Mouse (Mus musculus) midbrain, embryonic 11.5 days (tissue): ENCODE results near the gene Zfpl1. TPM values are rescaled to one million over a fixed set of nuclear protein-coding genes. Genes with fewer than 3 reads are reported as not detected.
"Not testable (repeated sequence)": the region's sequence is repeated elsewhere in the genome, so short reads cannot be mapped to it uniquely, and the experiment has no call there.

ENCODE experiments used
- ATAC-seq: fragments of 200-750 bp; cut with Nextera tagmentation; 2 replicates; pipeline ENCODE4 v1.8.0; 2017; ENCODE audit warnings: moderate TSS enrichment, moderate library complexity; ENCODE audit not compliant: low FRiP score
- DNase-seq: peaks from one replicate; pipeline ENCODE4 v3.0.0; 2015; ENCODE audit warnings: low spot score; ENCODE audit errors: missing footprints
- H3K27ac ChIP-seq: fragments of 300-500 bp; sonication (generic); 2 replicates; pipeline ENCODE4 v1.5.1; 2014; ENCODE audit warnings: low read depth, low read length
- H3K27me3 ChIP-seq: fragments of 300-500 bp; sonication (generic); 2 replicates; pipeline ENCODE4 v1.6.1; 2014; ENCODE audit warnings: mild to moderate bottlenecking, low read length, moderate library complexity, mixed read lengths; ENCODE audit not compliant: control insufficient read depth, insufficient read depth
- H3K36me3 ChIP-seq: fragments of 300-500 bp; sonication (generic); 2 replicates; pipeline ENCODE4 v1.6.1; 2014; ENCODE audit warnings: mild to moderate bottlenecking, low read length, moderate library complexity, mixed read lengths; ENCODE audit not compliant: control insufficient read depth, insufficient read depth
- H3K4me1 ChIP-seq: fragments of 300-500 bp; sonication (generic); 2 replicates; pipeline ENCODE4 v1.6.1; 2014; ENCODE audit warnings: low read length; ENCODE audit not compliant: control insufficient read depth, insufficient read depth
- H3K4me2 ChIP-seq: fragments of 300-500 bp; sonication (generic); 2 replicates; pipeline ENCODE4 v1.6.1; 2014; ENCODE audit warnings: mild to moderate bottlenecking, moderate library complexity
- H3K4me3 ChIP-seq: fragments of 300-500 bp; sonication (generic); 2 replicates; pipeline ENCODE4 v1.5.1; 2014; ENCODE audit warnings: low read depth, low read length
- H3K9ac ChIP-seq: fragments of 300-500 bp; sonication (generic); 2 replicates; pipeline ENCODE4 v1.6.1; 2014; ENCODE audit warnings: low read length
- H3K9me3 ChIP-seq: fragments of 300-500 bp; sonication (generic); 2 replicates; pipeline ENCODE4 v1.6.1; 2016; ENCODE audit warnings: low read length; ENCODE audit not compliant: control insufficient read depth
- WGBS: fragments of 180-500 bp; shearing (Covaris S2); extraction: QIAGEN DNeasy Blood & Tissue Kit; methylation state at CpG from one replicate; pipeline ENCODE4 v1.1.7; 2014; 5-methylcytosine and 5-hydroxymethylcytosine counted together
- microRNA-seq: library from miRNA; unstranded; fragments of <30 nt; microRNA quantifications from one replicate; pipeline ENCODE4, GENCODE M21; 2017
- polyA plus RNA-seq: library from polyadenylated mRNA; unstranded; fragments of >200 nt; fragmentation: Nextera tagmentation; extraction: Ambion mirVana; gene quantifications from 2 replicates; pipeline ENCODE4 v1.2.1, GENCODE M21; 2014

Zfpl1 gene
- polyA plus RNA-seq, 1 experiment from 2014 or later = 63.4 TPM

DNA sequence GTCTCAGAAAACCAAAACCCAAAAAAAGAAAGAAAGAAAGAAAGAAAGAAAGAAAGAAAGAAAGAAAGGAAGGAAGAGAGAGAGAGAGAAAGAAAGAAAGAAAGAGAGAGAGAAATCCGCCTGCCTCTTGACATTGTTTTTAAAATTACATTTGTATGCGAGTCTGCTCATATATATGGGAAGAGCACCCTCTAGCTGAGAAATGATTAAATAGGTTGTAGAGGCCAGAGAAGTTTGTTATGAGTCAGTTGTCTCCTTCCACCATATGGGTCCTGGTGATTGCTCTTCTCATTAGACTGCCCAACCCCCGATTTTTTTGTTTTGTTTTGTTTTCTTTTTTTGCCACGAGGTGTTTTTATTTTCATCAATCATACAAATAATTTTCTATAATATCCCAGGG, 40.7 kb downstream of the Zfpl1 start:
- not testable (repeated sequence) for H3K9ac ChIP-seq, H3K9me3 ChIP-seq, H3K27me3 ChIP-seq, H3K36me3 ChIP-seq, ATAC-seq, DNase-seq, H3K4me2 ChIP-seq, H3K27ac ChIP-seq, H3K4me3 ChIP-seq
- WGBS = 70% methylated on average over 4 of the region's 4 CpGs
- peaks cover 16% of the 10 kb centered on the region for H3K4me1 ChIP-seq

DNA sequence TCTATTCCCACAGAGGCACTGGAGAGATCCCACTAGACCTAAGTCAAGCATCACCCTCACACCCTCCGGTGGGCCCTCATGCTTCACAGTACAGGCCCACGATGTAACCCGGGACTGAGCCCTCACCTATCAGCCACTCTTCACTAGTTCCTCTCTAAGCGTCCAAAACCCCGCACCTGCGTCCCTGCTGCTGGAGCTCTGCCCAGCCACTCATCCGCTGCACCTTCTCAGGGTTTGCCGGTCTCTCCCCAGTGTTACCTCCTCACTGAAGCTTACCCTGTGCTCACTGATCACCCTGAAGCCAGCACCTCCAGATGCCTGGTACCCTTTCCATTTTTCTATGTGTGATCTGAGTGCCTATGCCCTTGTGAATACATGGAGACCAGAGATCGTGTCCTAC, 42.5 kb downstream of the Zfpl1 start:
- 84% methylated on average over 9 of the region's 9 CpGs for WGBS
- H3K27ac ChIP-seq = no peak overlapping the region
- DNase-seq = no peak

DNA sequence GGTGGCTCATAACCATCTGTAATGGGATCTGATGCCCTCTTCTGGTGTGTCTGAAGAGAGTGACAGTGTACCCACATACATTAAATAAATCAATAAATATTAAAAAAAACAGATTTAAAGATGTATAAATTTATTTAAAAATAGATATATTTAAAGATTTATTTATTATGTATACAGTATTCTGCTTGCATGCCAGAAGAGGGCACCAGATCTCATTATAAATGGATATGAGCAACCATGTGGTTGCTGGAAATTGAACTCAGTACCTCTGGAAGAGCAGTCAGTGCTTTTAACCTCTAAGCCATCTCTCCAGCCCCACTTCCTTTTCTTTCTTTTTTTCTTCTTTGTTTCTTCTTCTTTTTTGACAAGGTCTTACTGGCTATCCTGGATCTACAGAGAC, 44.8 kb downstream of the Zfpl1 start:
- Histone ChIP-seq H3K4me1 (no peaks in the 10 kb centered on the region; the same call in 1 of the 2 replicates), H3K27me3 (no peaks in the 10 kb centered on the region), H3K36me3 (no peaks in the 10 kb centered on the region), H3K9me3 (no peaks in the 10 kb centered on the region), H3K27ac (no peak overlapping the region), H3K9ac (no peak overlapping the region), H3K4me3 (no peak overlapping the region), H3K4me2 (no peak overlapping the region)
- no peak for ATAC-seq
- DNase-seq = no peak

More for the DNA sequence above, 42.5 kb downstream of the Zfpl1 start:
- H3K9ac ChIP-seq = no peak overlapping the region
- H3K4me3 ChIP-seq = no peak overlapping the region
- no peak overlapping the region for H3K4me2 ChIP-seq
- no peak for ATAC-seq
- H3K36me3 ChIP-seq = no peaks in the 10 kb centered on the region
- no peaks in the 10 kb centered on the region for H3K9me3 ChIP-seq
- H3K4me1 ChIP-seq = peaks cover 8% of the 10 kb centered on the region
- H3K27me3 ChIP-seq = no peaks in the 10 kb centered on the region

DNA sequence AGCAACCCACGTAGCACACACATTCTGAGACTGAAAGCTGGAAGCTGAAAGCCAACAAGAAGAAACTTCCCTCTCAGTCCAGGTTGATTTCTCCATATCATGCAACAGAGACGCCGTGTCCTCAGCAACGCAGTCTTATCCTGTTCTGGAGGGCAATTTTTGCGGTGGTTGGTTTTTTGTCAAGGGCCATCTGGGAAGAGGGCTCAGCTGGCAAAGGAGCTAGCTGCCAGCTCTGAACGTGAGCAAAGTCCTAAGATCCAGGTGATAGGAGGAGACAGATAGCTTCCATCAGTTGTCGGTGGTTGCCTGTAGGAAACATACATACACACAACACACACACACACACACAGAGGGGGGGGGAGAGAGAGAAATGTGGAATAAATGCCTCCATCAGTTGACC, 46.4 kb downstream of the Zfpl1 start:
- ATAC-seq (no peak), DNase-seq (no peak)
- Histone ChIP-seq H3K9ac (no peak overlapping the region), H3K36me3 (no peaks in the 10 kb centered on the region), H3K27me3 (no peaks in the 10 kb centered on the region), H3K9me3 (no peaks in the 10 kb centered on the region), H3K27ac (no peak overlapping the region), H3K4me1 (no peaks in the 10 kb centered on the region), H3K4me2 (no peak overlapping the region), H3K4me3 (no peak overlapping the region)
- 88% methylated on average over 7 of the region's 7 CpGs for WGBS

DNA sequence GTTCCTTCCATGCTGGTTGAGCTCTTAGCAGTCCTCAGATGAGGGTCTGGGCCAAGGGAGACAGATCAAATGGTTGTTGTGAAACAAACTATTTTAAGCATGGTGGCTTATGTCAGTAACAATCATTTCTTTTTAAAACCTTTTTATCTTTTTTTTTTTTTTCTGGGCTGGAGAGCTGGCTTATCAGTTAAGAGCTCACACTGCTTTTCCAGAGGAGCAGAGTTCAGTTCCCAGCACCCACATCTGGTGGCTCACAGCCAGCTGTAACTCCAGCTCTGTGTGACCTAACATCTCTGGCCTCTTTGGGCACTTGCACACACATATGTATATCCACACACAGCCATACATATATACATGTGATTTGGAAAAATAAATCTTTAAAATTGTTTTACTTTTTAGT, 47.1 kb downstream of the Zfpl1 start:
- DNase-seq (no peak), ATAC-seq (no peak)
- Histone ChIP-seq H3K4me3 (no peak overlapping the region), H3K4me2 (no peak overlapping the region), H3K9me3 (no peaks in the 10 kb centered on the region), H3K36me3 (no peaks in the 10 kb centered on the region), H3K27me3 (no peaks in the 10 kb centered on the region), H3K4me1 (no peaks in the 10 kb centered on the region), H3K27ac (no peak overlapping the region), H3K9ac (no peak overlapping the region)

DNA sequence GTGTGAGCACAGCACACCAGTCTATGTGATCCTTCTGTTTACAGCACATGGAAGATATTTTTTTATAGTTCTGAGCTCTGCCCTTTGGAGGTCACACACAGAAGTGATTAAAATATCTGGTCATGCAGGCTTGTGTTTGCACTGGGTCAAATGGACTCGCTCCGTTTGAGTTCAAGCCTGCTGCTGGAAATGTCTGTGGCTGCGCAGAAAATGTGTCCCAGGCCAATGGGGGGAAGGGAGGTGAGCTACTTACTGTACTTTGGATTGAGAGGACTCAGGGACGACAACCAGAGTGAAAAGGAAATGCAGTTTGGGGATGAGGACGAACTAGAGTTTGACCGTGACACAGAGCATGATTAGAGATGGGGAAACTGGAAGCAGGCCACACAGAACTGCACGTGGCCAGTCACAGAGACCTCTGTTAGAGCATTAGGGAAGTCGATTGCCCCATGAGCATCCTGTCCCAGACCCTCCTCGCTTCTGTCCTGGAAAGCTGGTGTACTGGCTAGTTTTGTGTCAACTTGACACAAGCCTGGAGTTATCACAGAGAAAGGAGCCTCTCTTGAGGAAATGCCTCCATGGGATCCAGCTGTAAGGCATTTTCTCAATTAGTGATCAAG, 48.7 kb downstream of the Zfpl1 start:
- Histone ChIP-seq H3K4me2 (no peak overlapping the region), H3K27me3 (no peaks in the 10 kb centered on the region), H3K9me3 (no peaks in the 10 kb centered on the region), H3K4me3 (no peak overlapping the region), H3K27ac (no peak overlapping the region), H3K9ac (no peak overlapping the region), H3K36me3 (no peaks in the 10 kb centered on the region), H3K4me1 (no peaks in the 10 kb centered on the region)
- ATAC-seq (no peak), DNase-seq (no peak)
- WGBS = 78% methylated on average over 9 of the region's 9 CpGs

Small RNA genes within 50 kb of the gene (microRNA-seq; reads per million reads assigned to microRNA genes)
- 1.9 reads per million, percentile 3 among the genes with 10 or more reads in this experiment for gene Mir6988

Other genes with a start within 250 kb of the Zfpl1 start
- gene Frmd8, start 209.7 kb downstream of the Zfpl1 start, polyA plus RNA-seq = 11.5 and 14.0 TPM in 2 replicates
- 1.1 and 1.8 TPM in 2 replicates for gene Slc25a45, start 207.1 kb downstream of the Zfpl1 start, polyA plus RNA-seq
- gene Tigd3, start 190.8 kb downstream of the Zfpl1 start, polyA plus RNA-seq = 7.3 and 8.3 TPM in 2 replicates
- 200 and 203 TPM in 2 replicates for gene Dpf2, start 171.9 kb downstream of the Zfpl1 start, polyA plus RNA-seq
- 2.2 and 2.5 TPM in 2 replicates for gene Cdc42ep2, start 160.1 kb downstream of the Zfpl1 start, polyA plus RNA-seq
- gene Pola2, start 120.8 kb downstream of the Zfpl1 start, polyA plus RNA-seq = 74.4 and 82.7 TPM in 2 replicates
- gene Slc22a20, start 98.8 kb downstream of the Zfpl1 start, polyA plus RNA-seq = not detected in 2 replicates
- gene Capn1, start 69.1 kb downstream of the Zfpl1 start, polyA plus RNA-seq = 3.9 and 4.0 TPM in 2 replicates
- 18.6 and 23.1 TPM in 2 replicates for gene Syvn1, start 38.4 kb downstream of the Zfpl1 start, polyA plus RNA-seq
- 88.0 and 92.5 TPM in 2 replicates for gene Mrpl49, start 27.2 kb downstream of the Zfpl1 start, polyA plus RNA-seq
- 717 and 781 TPM in 2 replicates for gene Fau, start 27.1 kb downstream of the Zfpl1 start, polyA plus RNA-seq
- 39.5 and 40.0 TPM in 2 replicates for gene Znhit2, start 23.8 kb downstream of the Zfpl1 start, polyA plus RNA-seq
- gene Tm7sf2, start 16.6 kb downstream of the Zfpl1 start, polyA plus RNA-seq = 35.7 and 39.6 TPM in 2 replicates
- gene Vps51, start 7.7 kb downstream of the Zfpl1 start, polyA plus RNA-seq = 37.4 and 48.3 TPM in 2 replicates
- not detected in 2 replicates for gene Tmem262, start 4.9 kb downstream of the Zfpl1 start, polyA plus RNA-seq
- gene Gm28374, start 2.7 kb downstream of the Zfpl1 start, polyA plus RNA-seq = 2.0 and 2.2 TPM in 2 replicates
- 61.2 and 66.3 TPM in 2 replicates for gene Cdca5, start within 50 bp of the Zfpl1 start, polyA plus RNA-seq
- 0.27 and 0.40 TPM in 2 replicates for gene AC131692.1, start 9.5 kb upstream of the Zfpl1 start, polyA plus RNA-seq
- gene Naaladl1, start 20.8 kb upstream of the Zfpl1 start, polyA plus RNA-seq = 0.37 and 0.46 TPM in 2 replicates
- gene Sac3d1, start 33.7 kb upstream of the Zfpl1 start, polyA plus RNA-seq = 55.3 and 60.0 TPM in 2 replicates
- gene Snx15, start 43.3 kb upstream of the Zfpl1 start, polyA plus RNA-seq = 23.8 and 26.1 TPM in 2 replicates
- not detected in 2 replicates for gene Batf2, start 56.0 kb upstream of the Zfpl1 start, polyA plus RNA-seq
- gene Arl2, start 56.6 kb upstream of the Zfpl1 start, polyA plus RNA-seq = 75.6 and 86.1 TPM in 2 replicates
- gene Majin, start 99.4 kb upstream of the Zfpl1 start, polyA plus RNA-seq = not detected in 2 replicates
- 0.39 and 0.40 TPM in 2 replicates for gene Gpha2, start 141.4 kb upstream of the Zfpl1 start, polyA plus RNA-seq
- gene Ppp2r5b, start 150.9 kb upstream of the Zfpl1 start, polyA plus RNA-seq = 39.1 and 41.0 TPM in 2 replicates
- gene Atg2a, start 156.7 kb upstream of the Zfpl1 start, polyA plus RNA-seq = 7.1 and 8.1 TPM in 2 replicates
- gene Ehd1, start 191.8 kb upstream of the Zfpl1 start, polyA plus RNA-seq = 64.1 and 68.2 TPM in 2 replicates
- 0.23 and 0.42 TPM in 2 replicates for gene Cdc42bpg, start 221.5 kb upstream of the Zfpl1 start, polyA plus RNA-seq